Mouse (Mus musculus) bone marrow macrophage, adult 2 months (primary cell): ENCODE data around the gene Gm28036. TPM values are rescaled to one million over a fixed set of nuclear protein-coding genes. Genes with fewer than 3 reads are reported as not detected.
"Not testable (repeated sequence)": the region's sequence is repeated elsewhere in the genome, so short reads cannot be mapped to it uniquely, and the experiment has no call there.

Experiments used
- H3K27ac ChIP-seq: 2 replicates; pipeline ENCODE4 v1.5.1; 2012; ENCODE audit warnings: low read depth, low read length; ENCODE audit not compliant: insufficient read depth
- H3K4me1 ChIP-seq: 2 replicates; pipeline ENCODE4 v1.6.1; 2012; ENCODE audit warnings: low read length; ENCODE audit not compliant: control insufficient read depth, insufficient read depth
- H3K4me3 ChIP-seq: 2 replicates; pipeline ENCODE4 v1.5.1; 2012; ENCODE audit warnings: mild to moderate bottlenecking, low read length, moderate library complexity; ENCODE audit not compliant: insufficient read depth
- CTCF ChIP-seq: IDR thresholded peaks from 2 replicates; pipeline ENCODE4 v1.5.1; 2012; ENCODE audit warnings: low read depth, mild to moderate bottlenecking, low read length, moderate library complexity
- POLR2A ChIP-seq: IDR thresholded peaks from 2 replicates; pipeline ENCODE4 v1.6.1; 2012; ENCODE audit warnings: mild to moderate bottlenecking, low read depth, low read length, borderline replicate concordance
- polyA plus RNA-seq: library from polyadenylated mRNA; stranded (reverse); fragments of >200 nt; gene quantifications from 2 replicates; pipeline ENCODE4 v1.2.4, GENCODE M21; 2012; ENCODE audit not compliant: missing spikeins, insufficient read depth, insufficient read length

The Gm28036 gene
- polyA plus RNA-seq, 1 experiment: 9.0 TPM

GRCm38 (mm10) chr2:156142820-156143219 is 15.9 kb upstream of the Gm28036 start:
- TF ChIP-seq CTCF (no peak), POLR2A (no peak)
- Histone ChIP-seq H3K27ac (no peak overlapping the region), H3K4me1 (peaks cover 9% of the 10 kb centered on the region), H3K4me3 (peak overlapping the region; percentile 76)

GRCm38 (mm10) chr2:156135695-156136094 is 8.8 kb upstream of the Gm28036 start:
- Histone ChIP-seq H3K4me1 (no peaks in the 10 kb centered on the region), H3K4me3 (no peak overlapping the region), H3K27ac (no peak overlapping the region)
- no peak for TF ChIP-seq POLR2A
- no peak for TF ChIP-seq CTCF

- no peaks in the 10 kb centered on the region for H3K4me1 ChIP-seq
- TF ChIP-seq CTCF: no peak
- TF ChIP-seq POLR2A: no peak
- H3K4me3 ChIP-seq: no peak overlapping the region
Observed at GRCm38 (mm10) chr2:156134161-156134560, 7.3 kb upstream of the Gm28036 start.

GRCm38 (mm10) chr2:156123731-156124130 is 3.2 kb downstream of the Gm28036 start:
- no peaks in the 10 kb centered on the region for H3K4me1 ChIP-seq
- no peak overlapping the region for H3K4me3 ChIP-seq
- no peak overlapping the region for H3K27ac ChIP-seq
- no peak for TF ChIP-seq CTCF
- TF ChIP-seq POLR2A: no peak

More at GRCm38 (mm10) chr2:156134161-156134560, 7.3 kb upstream of the Gm28036 start:
- H3K27ac ChIP-seq: no peak overlapping the region

- Histone ChIP-seq H3K4me3 (no peak overlapping the region), H3K4me1 (no peaks in the 10 kb centered on the region), H3K27ac (no peak overlapping the region)
- no peak for TF ChIP-seq POLR2A
- TF ChIP-seq CTCF: no peak
Observed at GRCm38 (mm10) chr2:156119566-156119965, 7.3 kb downstream of the Gm28036 start.

- Histone ChIP-seq H3K4me3 (peak overlapping the region; percentile 71), H3K27ac (0 out of 2 replicates have a peak overlapping the region, but pooled peaks have one; percentile 2)
- H3K4me1 ChIP-seq: not testable (repeated sequence)
Observed at GRCm38 (mm10) chr2:156112080-156112423, 14.8 kb downstream of the Gm28036 start.

GRCm38 (mm10) chr2:156111358-156112079 is 15.4 kb downstream of the Gm28036 start, which contains the start of the genes Cpne1 and Rbm12:
Gene Cpne1 (minus strand): TSS chr2:156111965.
Gene Rbm12 (minus strand): TSS chr2:156111978.
- peak within 1 kb of the TSS; percentile 71 for H3K27ac ChIP-seq
- TF ChIP-seq CTCF (no peak), POLR2A (no peak)

GRCm38 (mm10) chr2:156110627-156111357 is 16.1 kb downstream of the Gm28036 start:
- no peak overlapping the region for H3K27ac ChIP-seq
- H3K4me1 ChIP-seq: peaks cover 11% of the 10 kb centered on the region
- H3K4me3 ChIP-seq: peak overlapping the region; percentile 71
- no peak for TF ChIP-seq POLR2A
- no peak for TF ChIP-seq CTCF

More at GRCm38 (mm10) chr2:156111358-156112079, 15.4 kb downstream of the Gm28036 start, which contains the start of the genes Cpne1 and Rbm12:
- Histone ChIP-seq H3K4me3 (peak within 1 kb of the TSS; percentile 71), H3K4me1 (peaks cover 10% of the 10 kb centered on the region)

GRCm38 (mm10) chr2:156091926-156092325 is 35.0 kb downstream of the Gm28036 start:
- no peak overlapping the region for H3K4me3 ChIP-seq
- no peaks in the 10 kb centered on the region for H3K4me1 ChIP-seq
- no peak overlapping the region for H3K27ac ChIP-seq
- TF ChIP-seq POLR2A (no peak), CTCF (no peak)

- Histone ChIP-seq H3K4me3 (no peak overlapping the region), H3K4me1 (no peaks in the 10 kb centered on the region), H3K27ac (no peak overlapping the region)
- TF ChIP-seq CTCF: no peak
- TF ChIP-seq POLR2A: no peak
Observed at GRCm38 (mm10) chr2:156089799-156090198, 37.1 kb downstream of the Gm28036 start.
